ENCODE assay signal across 22 mouse cellular contexts in the genomic region with DNA sequence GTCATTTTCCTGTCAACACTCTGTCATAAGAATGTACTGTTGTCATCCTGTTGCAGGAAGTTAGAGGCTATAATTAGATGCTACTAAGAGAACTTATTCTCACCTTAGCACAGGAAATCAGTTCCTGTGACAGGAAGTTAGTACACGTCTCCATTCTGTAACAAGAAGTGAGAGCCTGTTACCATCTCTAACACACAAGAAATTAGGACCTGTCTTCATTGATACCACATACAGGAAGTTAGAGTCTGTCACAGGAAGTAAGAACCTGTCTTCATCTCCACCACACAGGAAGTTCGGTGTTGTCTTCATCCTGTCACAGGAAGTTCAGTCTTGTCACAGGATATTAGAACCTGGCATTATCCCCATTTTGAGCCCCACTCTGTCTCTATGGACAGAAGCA. TPM values are rescaled to one million over a fixed set of nuclear protein-coding genes. Genes with fewer than 3 reads are reported as not detected.
A peak's percentile ranks its signal among the peaks of the same experiment; 100 is the strongest.
DNase-seq lines count a peak whose midpoint lies in the region; ATAC-seq and TF ChIP-seq lines count a peak whose summit lies in the region.
"Had no signal": no experiment of that assay in that cellular context is flagged by ENCODE, and none has a peak within 500 bp of the region (broad histone marks: within the 10 kb centered on the region; RNA-seq: fewer than 3 reads in every experiment).

No protein-coding gene starts in this region.

- no peaks in the 10 kb centered on the region for H3K9me3 ChIP-seq in liver, postnatal 0 days (ENCODE audit: low read length)
- no peaks in the 10 kb centered on the region for H3K9me3 ChIP-seq in liver, embryonic 11.5 days (ENCODE audit: control insufficient read depth, low read length)
- H3K9me3 ChIP-seq in forebrain, embryonic 10.5 days: no peaks in the 10 kb centered on the region
- H3K9me3 ChIP-seq: hindbrain, embryonic 10.5 days; lung, embryonic 15.5 days; midbrain, embryonic 15.5 days had no signal

- 0 out of 2 replicates have a peak, but pooled peaks have one; percentile 15 for ATAC-seq in liver, postnatal 0 days
- no peak for ATAC-seq in liver, embryonic 11.5 days (replicated peaks; ENCODE audit: low FRiP score)
- no peak for ATAC-seq in monocyte, adult 5-6 weeks (replicated peaks; ENCODE audit: insufficient number of reproducible peaks, low FRiP score, low TSS enrichment, poor library complexity, severe bottlenecking)
- ATAC-seq: hindbrain, postnatal 0 days; midbrain, embryonic 15.5 days had no signal

- no peak for TF ChIP-seq CTCF in liver, postnatal 0 days (IDR thresholded peaks at IDR 0.05; ENCODE audit: low read depth)

- H3K36me3 ChIP-seq in liver, postnatal 0 days (replicated peaks; ENCODE audit: insufficient read depth, low read length): no peaks in the 10 kb centered on the region
- H3K36me3 ChIP-seq in liver, embryonic 11.5 days (ENCODE audit: control insufficient read depth, insufficient read depth, low read length): 0 out of 2 replicates have a peak, but pooled peaks cover 5% of the 10 kb centered on the region
- H3K36me3 ChIP-seq in splenic B cell, adult 2 months (ENCODE audit: control insufficient read depth, insufficient read depth, low read length, poor library complexity, severe bottlenecking): no peaks in the 10 kb centered on the region
- H3K36me3 ChIP-seq in forebrain, embryonic 10.5 days (replicated peaks): peaks cover 100% of the 10 kb centered on the region
- H3K36me3 ChIP-seq: midbrain, embryonic 15.5 days had no signal

- no peak for DNase-seq in liver, postnatal 0 days
- DNase-seq in liver, embryonic 11.5 days (ENCODE audit: low spot score): no peak
- peak; percentile 78 for DNase-seq in T-cell, adult 2 months (ENCODE audit: low spot score)
- peak; percentile 66 for DNase-seq in induced T-regulatory cell, adult 2 months (ENCODE audit: low read depth)
- DNase-seq in splenic B cell, adult 2 months (ENCODE audit: low read depth, low spot score): peak; percentile 10
- DNase-seq in forebrain, embryonic 10.5 days (ENCODE audit: extremely low spot score, low spot score): no peak
- DNase-seq in embryo, embryonic 9.5 days (ENCODE audit: extremely low spot score): no peak
- DNase-seq: adrenal gland, postnatal 14 days; cerebellum, adult 8-10 months; cerebellum, postnatal 36 days; kidney, adult 11 months; kidney, postnatal 4 days; lung, postnatal 36 days had no signal

- H3K4me1 ChIP-seq in liver, postnatal 0 days (ENCODE audit: insufficient read depth): no peaks in the 10 kb centered on the region
- no peaks in the 10 kb centered on the region for H3K4me1 ChIP-seq in liver, embryonic 11.5 days (replicated peaks; ENCODE audit: control insufficient read depth, insufficient read depth, low read length)
- H3K4me1 ChIP-seq in forebrain, embryonic 10.5 days: no peaks in the 10 kb centered on the region
- H3K4me1 ChIP-seq: hindbrain, embryonic 10.5 days; lung, embryonic 15.5 days; midbrain, embryonic 15.5 days had no signal

- peak overlapping the region; percentile 52 for H3K27ac ChIP-seq in liver, postnatal 0 days (ENCODE audit: low read depth)
- H3K27ac ChIP-seq in liver, embryonic 11.5 days (ENCODE audit: low read depth, low read length): no peak overlapping the region
- H3K27ac ChIP-seq in forebrain, embryonic 10.5 days: no peak overlapping the region
- H3K27ac ChIP-seq: hindbrain, embryonic 10.5 days; hindbrain, postnatal 0 days; liver, embryonic 14.5 days; lung, embryonic 15.5 days; midbrain, embryonic 15.5 days had no signal

- no peaks in the 10 kb centered on the region for H3K27me3 ChIP-seq in liver, postnatal 0 days (ENCODE audit: insufficient read depth, low read length)
- H3K27me3 ChIP-seq in liver, embryonic 11.5 days (replicated peaks; ENCODE audit: control insufficient read depth, insufficient read depth, low read length): no peaks in the 10 kb centered on the region
- no peaks in the 10 kb centered on the region for H3K27me3 ChIP-seq in splenic B cell, adult 2 months (ENCODE audit: control insufficient read depth, insufficient read depth, low read length, poor library complexity, severe bottlenecking)
- no peaks in the 10 kb centered on the region for H3K27me3 ChIP-seq in forebrain, embryonic 10.5 days (ENCODE audit: poor library complexity, severe bottlenecking)
- H3K27me3 ChIP-seq: lung, embryonic 15.5 days; midbrain, embryonic 15.5 days had no signal

- no peak overlapping the region for H3K4me2 ChIP-seq in liver, postnatal 0 days (ENCODE audit: low read depth, low read length)
- no peak overlapping the region for H3K4me2 ChIP-seq in liver, embryonic 11.5 days
- H3K4me2 ChIP-seq: heart, embryonic 11.5 days; lung, embryonic 15.5 days; midbrain, embryonic 15.5 days had no signal

- WGBS in liver, postnatal 0 days (ENCODE audit: insufficient replicate concordance): 54% methylated on average over 2 of the region's 2 CpGs
- 62% methylated on average over 2 of the region's 2 CpGs for WGBS in liver, embryonic 11.5 days
- WGBS in forebrain, embryonic 10.5 days: 93% methylated on average over 2 of the region's 2 CpGs

- TF ChIP-seq EP300 in liver, postnatal 0 days (IDR thresholded peaks at IDR 0.05; ENCODE audit: low read depth): no peak

- no peak overlapping the region for H3K4me3 ChIP-seq in liver, postnatal 0 days (ENCODE audit: low read depth, low read length)
- no peak overlapping the region for H3K4me3 ChIP-seq in liver, embryonic 11.5 days (ENCODE audit: low read depth, low read length)
- no peak overlapping the region for H3K4me3 ChIP-seq in forebrain, embryonic 10.5 days
- H3K4me3 ChIP-seq: hindbrain, embryonic 10.5 days; lung, embryonic 15.5 days; midbrain, embryonic 15.5 days; myocyte had no signal

- no peak overlapping the region for H3K9ac ChIP-seq in liver, postnatal 0 days (replicated peaks)
- H3K9ac ChIP-seq in liver, embryonic 11.5 days (ENCODE audit: low read depth, low read length): no peak overlapping the region
- H3K9ac ChIP-seq: liver, embryonic 14.5 days; lung, embryonic 15.5 days; midbrain, embryonic 15.5 days had no signal

RNA-seq across cellular contexts. Expression of gene Fbln1, which starts 44.7 kb away (rescaled TPM):
- polyA plus RNA-seq in liver, postnatal 0 days (2015; fragmentation: Nextera tagmentation; extraction: Ambion mirVana): 2.6 and 2.8 TPM in 2 replicates
- polyA plus RNA-seq in liver, embryonic 11.5 days (2014; fragmentation: Nextera tagmentation; extraction: Ambion mirVana): 57.6 and 60.2 TPM in 2 replicates
- 154 and 157 TPM in 2 replicates for polyA plus RNA-seq in forebrain, embryonic 10.5 days (2016; fragmentation: Nextera tagmentation; extraction: Ambion mirVana)
- total RNA-seq in monocyte, adult 5-6 weeks (2017): not detected in 3 replicates
- total RNA-seq: neutrophil, adult 5-6 weeks had no signal

Comparison
In these comparisons a context has a peak if more than half of its experiments do, and no peak if none do; other contexts are left out.
1. RNA of gene Fbln1, which starts 44.7 kb away (polyA plus RNA-seq): 154 to 157 TPM in forebrain, embryonic 10.5 days and 57.6 to 60.2 TPM in liver, embryonic 11.5 days; 2.6 to 2.8 TPM in liver, postnatal 0 days; every median in the first group is over 10 times any median in the second.
2. DNase-seq: peak in T-cell, adult 2 months (single experiment), induced T-regulatory cell, adult 2 months (single experiment) and splenic B cell, adult 2 months (single experiment); none in liver, postnatal 0 days (single experiment), liver, embryonic 11.5 days (single experiment), forebrain, embryonic 10.5 days (single experiment) and embryo, embryonic 9.5 days (single experiment).